Mouse (Mus musculus): ENCODE measurements around the gene Sdhc.
A peak's percentile ranks its signal among the peaks of the same experiment; 100 is the strongest.
"Not testable (repeated sequence)": the region's sequence is repeated elsewhere in the genome, so short reads cannot be mapped to it uniquely, and the experiment has no call there.

The Sdhc gene

GRCm38 (mm10) chr1:171112986-171113385 lies 37.4 kb downstream of the Sdhc start:
- DNase-seq (ENCODE audit: low spot score in 2 of 2), result no peak

- peak; percentile 9 to 27 for DNase-seq (ENCODE audit: low spot score in 2 of 2)
Measured at GRCm38 (mm10) chr1:171111781-171112575, 38.4 kb downstream of the Sdhc start.

- peak; percentile 81 to 89 for DNase-seq (ENCODE audit: low spot score in 2 of 2)
Measured at GRCm38 (mm10) chr1:171111020-171111780, 39.2 kb downstream of the Sdhc start.

- no peak for DNase-seq (ENCODE audit: low spot score in 2 of 2)
Measured at GRCm38 (mm10) chr1:171110659-171111019, 39.8 kb downstream of the Sdhc start.

- no peak for DNase-seq (ENCODE audit: low spot score in 2 of 2)
Measured at GRCm38 (mm10) chr1:171109620-171110019, 40.8 kb downstream of the Sdhc start.

- no peak for DNase-seq (ENCODE audit: low spot score in 2 of 2)
Measured at GRCm38 (mm10) chr1:171105226-171105625, 45.2 kb downstream of the Sdhc start.

GRCm38 (mm10) chr1:171103179-171103840 lies 47.1 kb downstream of the Sdhc start:
- DNase-seq (ENCODE audit: low spot score in 2 of 2), result no peak

GRCm38 (mm10) chr1:171102547-171103177 lies 47.7 kb downstream of the Sdhc start:
- peak; percentile 66 to 80 for DNase-seq (ENCODE audit: low spot score in 2 of 2)

GRCm38 (mm10) chr1:171101733-171102546 lies 48.5 kb downstream of the Sdhc start:
- peak; percentile 67 to 77 for DNase-seq (ENCODE audit: low spot score in 2 of 2)

- no peak for DNase-seq (ENCODE audit: low spot score in 2 of 2)
Measured at GRCm38 (mm10) chr1:171101033-171101432, 49.4 kb downstream of the Sdhc start.

GRCm38 (mm10) chr1:171097612-171098011 lies 52.8 kb downstream of the Sdhc start:
- DNase-seq (ENCODE audit: low spot score in 2 of 2), result no peak

GRCm38 (mm10) chr1:171097136-171097535 lies 53.3 kb downstream of the Sdhc start:
- DNase-seq (ENCODE audit: low spot score in 2 of 2), result no peak

- DNase-seq (ENCODE audit: low spot score in 2 of 2), result no peak
Measured at GRCm38 (mm10) chr1:171096110-171096964, 54.1 kb downstream of the Sdhc start.

- DNase-seq (ENCODE audit: low spot score in 2 of 2), result no peak
Measured at GRCm38 (mm10) chr1:171094424-171094823, 56.0 kb downstream of the Sdhc start.

- DNase-seq (ENCODE audit: low spot score in 2 of 2), result no peak
Measured at GRCm38 (mm10) chr1:171090761-171091160, 59.6 kb downstream of the Sdhc start.

- no peak for DNase-seq (ENCODE audit: low spot score in 2 of 2)
Measured at GRCm38 (mm10) chr1:171089891-171090290, 60.5 kb downstream of the Sdhc start.

GRCm38 (mm10) chr1:171088237-171088869 lies 62.0 kb downstream of the Sdhc start:
- not testable (repeated sequence) for DNase-seq (ENCODE audit: low spot score in 2 of 2)

- DNase-seq (ENCODE audit: low spot score in 2 of 2), result no peak
Measured at GRCm38 (mm10) chr1:171085718-171086117, 64.7 kb downstream of the Sdhc start.

GRCm38 (mm10) chr1:171081512-171082231 lies 68.7 kb downstream of the Sdhc start:
- DNase-seq (ENCODE audit: low spot score in 2 of 2), result not testable (repeated sequence)
